Mouse (Mus musculus) hindbrain, embryonic 15.5 days (tissue): ENCODE results near the gene Olfr1373. TPM values are rescaled to one million over a fixed set of nuclear protein-coding genes. Genes with fewer than 3 reads are reported as not detected.
"Not testable (repeated sequence)": the region's sequence is repeated elsewhere in the genome, so short reads cannot be mapped to it uniquely, and the experiment has no call there.

Experiments
- ATAC-seq: fragments of 200-750 bp; cut with Nextera tagmentation; 2 replicates; pipeline ENCODE4 v1.8.0; 2017; ENCODE audit warnings: low read depth, moderate number of reproducible peaks, moderate TSS enrichment; ENCODE audit not compliant: low FRiP score
- H3K27ac ChIP-seq: fragments of 300-500 bp; sonication (generic); replicated peaks from 2 replicates; pipeline ENCODE4 v1.5.1; 2015; ENCODE audit warnings: mild to moderate bottlenecking, inconsistent platforms
- H3K27me3 ChIP-seq: fragments of 300-500 bp; sonication (generic); 2 replicates; pipeline ENCODE4 v1.6.1; 2015; ENCODE audit warnings: control low read depth, inconsistent platforms
- H3K36me3 ChIP-seq: fragments of 300-500 bp; sonication (generic); 2 replicates; pipeline ENCODE4 v1.6.1; 2015; ENCODE audit warnings: control low read depth, inconsistent platforms
- H3K4me1 ChIP-seq: fragments of 300-500 bp; sonication (generic); replicated peaks from 2 replicates; pipeline ENCODE4 v1.6.1; 2015; ENCODE audit warnings: control low read depth, inconsistent platforms
- H3K4me2 ChIP-seq: fragments of 300-500 bp; sonication (generic); 2 replicates; pipeline ENCODE4 v1.6.1; 2015; ENCODE audit warnings: moderate library complexity, mild to moderate bottlenecking, inconsistent platforms
- H3K4me3 ChIP-seq: fragments of 300-500 bp; sonication (generic); 2 replicates; pipeline ENCODE4 v1.5.1; 2015; ENCODE audit warnings: mild to moderate bottlenecking, inconsistent platforms
- H3K9ac ChIP-seq: fragments of 300-500 bp; sonication (generic); 2 replicates; pipeline ENCODE4 v1.6.1; 2015; ENCODE audit warnings: inconsistent platforms
- H3K9me3 ChIP-seq: fragments of 300-500 bp; sonication (generic); 2 replicates; pipeline ENCODE4 v1.6.1; 2016; ENCODE audit warnings: control low read depth, inconsistent platforms
- WGBS: fragments of 180-500 bp; shearing (Covaris S2); methylation state at CpG from one replicate; pipeline ENCODE4 v1.1.7; 2015; 5-methylcytosine and 5-hydroxymethylcytosine counted together
- polyA plus RNA-seq: library from polyadenylated mRNA; unstranded; fragments of >200 nt; fragmentation: Nextera tagmentation; extraction: Ambion mirVana; gene quantifications from 2 replicates; pipeline ENCODE4 v1.2.1, GENCODE M21; 2015

Gene Olfr1373
- polyA plus RNA-seq, 1 experiment from 2014 or later: not detected

DNA sequence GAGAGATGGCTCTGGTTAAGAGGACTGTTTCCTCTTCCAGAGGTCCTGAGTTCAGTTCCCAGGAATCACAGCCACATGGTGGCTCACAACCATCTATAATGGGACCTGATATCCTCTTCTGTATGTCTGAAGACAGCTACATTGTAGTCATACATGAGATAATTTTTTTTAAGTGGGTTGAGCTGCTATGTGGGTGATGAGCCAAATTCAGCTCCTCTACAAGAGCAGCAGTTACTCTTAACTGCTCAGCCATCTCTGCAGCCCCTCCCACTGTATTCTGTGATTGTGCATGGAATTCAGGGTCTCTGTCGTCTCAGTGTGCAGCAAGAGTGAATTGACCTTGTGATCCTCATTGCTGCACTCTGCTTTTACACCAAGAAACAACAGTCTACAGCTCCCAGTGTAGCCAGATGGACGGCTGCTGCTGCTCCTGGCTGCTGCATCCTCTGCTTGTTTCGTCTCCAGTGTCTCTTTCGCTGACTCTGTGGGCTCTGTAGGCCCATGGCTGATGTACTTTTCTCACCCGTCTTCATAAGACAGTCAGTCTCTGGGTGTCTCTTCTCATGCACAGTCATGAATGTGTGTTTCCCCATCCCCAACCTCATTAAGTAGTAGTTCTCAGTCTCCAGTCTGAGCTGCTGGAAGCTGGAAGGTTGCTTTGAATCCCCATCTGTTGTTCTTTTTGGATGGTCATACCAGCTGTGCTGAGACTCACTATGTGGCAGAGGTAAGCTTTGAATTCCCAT is 16.8 kb downstream of the Olfr1373 start:
- Histone ChIP-seq H3K4me1 (0 out of 2 replicates have a peak, but pooled peaks cover 5% of the 10 kb centered on the region), H3K36me3 (peaks cover 25% of the 10 kb centered on the region), H3K4me2 (no peak overlapping the region), H3K27ac (peak overlapping the region; percentile 30; the same call in 1 of the 2 replicates), H3K27me3 (no peaks in the 10 kb centered on the region), H3K9ac (no peak overlapping the region), H3K9me3 (no peaks in the 10 kb centered on the region), H3K4me3 (no peak overlapping the region)
- 57% methylated on average over 5 of the region's 5 CpGs for WGBS
- 0 out of 2 replicates have a peak, but pooled peaks have one; percentile 19 for ATAC-seq

DNA sequence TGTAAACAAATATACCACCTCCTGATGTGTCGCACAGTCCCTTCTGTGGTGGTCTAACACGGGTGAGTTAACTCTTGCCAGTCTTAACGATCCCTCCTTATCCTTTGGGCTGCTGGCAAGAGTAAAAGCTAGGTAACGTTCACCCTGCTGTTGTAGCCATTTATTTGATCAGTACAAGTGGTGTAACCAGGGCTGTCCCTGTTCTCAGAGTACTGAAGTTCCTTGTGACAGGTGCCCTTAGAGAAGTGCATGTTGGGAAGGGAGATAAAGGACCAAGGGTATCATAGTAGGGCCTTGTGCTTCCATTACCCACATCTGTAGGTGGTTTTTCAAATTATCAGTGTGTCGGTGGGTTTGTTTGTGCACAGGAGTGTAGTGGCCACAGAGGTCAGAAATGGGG is 17.6 kb downstream of the Olfr1373 start:
- H3K4me3 ChIP-seq: no peak overlapping the region
- H3K27me3 ChIP-seq: no peaks in the 10 kb centered on the region
- no peak overlapping the region for H3K4me2 ChIP-seq
- 81% methylated on average over 5 of the region's 5 CpGs for WGBS
- peaks cover 30% of the 10 kb centered on the region for H3K36me3 ChIP-seq
- H3K27ac ChIP-seq: no peak overlapping the region
- ATAC-seq: no peak
- no peaks in the 10 kb centered on the region for H3K9me3 ChIP-seq
- no peak overlapping the region for H3K9ac ChIP-seq
- 0 out of 2 replicates have a peak, but pooled peaks cover 5% of the 10 kb centered on the region for H3K4me1 ChIP-seq

DNA sequence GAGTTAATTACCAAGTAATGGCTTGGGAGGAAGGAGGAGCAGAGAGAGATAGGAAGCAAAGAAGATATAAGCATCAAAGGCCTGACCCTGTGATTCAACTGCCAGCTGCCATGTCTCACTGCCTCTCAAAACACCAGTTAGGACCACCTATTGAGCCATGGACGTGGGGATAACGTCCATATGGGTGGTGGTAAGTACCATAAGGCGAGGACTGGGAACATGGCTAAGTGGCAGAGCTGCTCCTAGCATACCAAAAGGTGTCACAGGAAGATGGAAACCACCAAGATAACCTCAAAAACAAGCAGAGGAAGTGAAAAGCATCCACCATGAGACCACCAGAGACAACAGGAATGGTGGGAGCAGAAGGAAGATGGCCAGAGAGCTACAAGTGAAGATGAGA is 18.2 kb downstream of the Olfr1373 start:
- WGBS: 66% methylated on average over 3 of the region's 3 CpGs
- ATAC-seq: no peak

DNA sequence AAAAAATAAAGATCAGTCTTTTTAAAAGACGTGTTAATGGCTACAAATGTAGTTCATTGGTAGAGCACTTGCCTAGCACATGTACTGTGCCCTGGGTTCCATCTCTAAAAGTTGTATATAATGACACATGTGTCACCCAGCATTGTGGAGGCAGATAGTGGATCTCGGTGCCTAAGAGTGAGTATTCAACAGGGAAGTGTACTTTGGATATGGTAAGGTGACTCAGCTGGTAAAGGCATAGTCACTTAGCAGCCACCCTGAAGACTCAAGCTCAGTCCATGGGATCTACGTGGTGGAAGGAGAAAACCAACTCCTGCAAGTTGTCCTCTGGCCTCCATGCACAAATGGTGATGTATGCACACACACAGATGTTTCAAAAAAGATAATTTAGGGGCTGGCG is 20.9 kb downstream of the Olfr1373 start:
- H3K27ac ChIP-seq: no peak overlapping the region
- no peak for ATAC-seq
- no peaks in the 10 kb centered on the region for H3K27me3 ChIP-seq
- H3K4me1 ChIP-seq: 0 out of 2 replicates have a peak, but pooled peaks cover 5% of the 10 kb centered on the region
- peaks cover 61% of the 10 kb centered on the region for H3K36me3 ChIP-seq
- H3K9me3 ChIP-seq: no peaks in the 10 kb centered on the region
- no peak overlapping the region for H3K9ac ChIP-seq
- H3K4me3 ChIP-seq: no peak overlapping the region
- WGBS: 95% methylated on average over 4 of the region's 4 CpGs
- H3K4me2 ChIP-seq: no peak overlapping the region

More for the DNA sequence above, 18.2 kb downstream of the Olfr1373 start:
- H3K27ac ChIP-seq: no peak overlapping the region
- H3K4me1 ChIP-seq: 0 out of 2 replicates have a peak, but pooled peaks cover 5% of the 10 kb centered on the region
- no peak overlapping the region for H3K4me2 ChIP-seq
- no peak overlapping the region for H3K9ac ChIP-seq
- peaks cover 36% of the 10 kb centered on the region for H3K36me3 ChIP-seq
- no peaks in the 10 kb centered on the region for H3K27me3 ChIP-seq
- no peak overlapping the region for H3K4me3 ChIP-seq
- no peaks in the 10 kb centered on the region for H3K9me3 ChIP-seq

DNA sequence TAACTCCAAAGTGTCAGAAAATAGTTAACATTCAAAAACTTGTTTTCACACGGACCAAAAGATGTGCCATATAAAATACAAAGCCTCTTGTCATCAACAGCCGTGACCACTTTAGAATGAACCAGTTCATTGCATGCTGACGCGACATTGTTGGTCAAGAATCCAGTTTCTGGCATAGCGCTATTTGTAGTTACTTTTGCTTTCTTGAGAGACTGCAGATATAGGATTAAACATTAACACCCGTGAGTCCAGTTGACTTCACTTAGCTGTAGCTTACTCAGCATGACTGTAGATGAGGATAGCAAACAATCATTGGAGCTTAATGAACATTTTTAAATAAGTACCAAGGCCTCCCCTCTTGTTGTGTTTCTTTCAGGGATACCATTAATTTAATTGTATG is 23.3 kb downstream of the Olfr1373 start:
- no peak for ATAC-seq
- 94% methylated on average over 6 of the region's 6 CpGs for WGBS
- Histone ChIP-seq H3K9me3 (no peaks in the 10 kb centered on the region), H3K27me3 (no peaks in the 10 kb centered on the region), H3K36me3 (peaks cover 75% of the 10 kb centered on the region), H3K4me3 (no peak overlapping the region), H3K4me2 (no peak overlapping the region), H3K27ac (no peak overlapping the region), H3K4me1 (no peaks in the 10 kb centered on the region), H3K9ac (no peak overlapping the region)

DNA sequence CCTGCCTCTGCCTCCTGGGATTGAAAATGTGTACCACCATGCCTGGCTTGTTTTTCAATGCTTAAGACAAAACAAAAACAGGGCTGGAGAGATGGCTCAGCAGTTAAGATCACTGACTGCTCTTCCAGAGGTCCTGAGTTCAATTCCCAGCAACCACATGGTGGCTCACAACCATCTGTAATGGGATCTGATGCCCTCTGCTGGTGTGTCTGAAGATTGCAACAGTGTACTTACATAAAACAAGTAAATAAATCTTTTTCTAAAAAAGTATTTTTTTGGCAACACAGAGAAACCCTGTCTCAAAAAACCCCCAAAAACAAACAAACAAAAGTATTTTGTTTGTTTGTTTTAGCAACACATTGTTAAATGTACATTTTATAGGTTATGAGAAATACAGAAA is 24.9 kb downstream of the Olfr1373 start:
- not testable (repeated sequence) for H3K27ac ChIP-seq, H3K4me2 ChIP-seq, ATAC-seq, H3K4me1 ChIP-seq, H3K9me3 ChIP-seq, H3K9ac ChIP-seq, H3K4me3 ChIP-seq, H3K27me3 ChIP-seq
- H3K36me3 ChIP-seq: peaks cover 76% of the 10 kb centered on the region

DNA sequence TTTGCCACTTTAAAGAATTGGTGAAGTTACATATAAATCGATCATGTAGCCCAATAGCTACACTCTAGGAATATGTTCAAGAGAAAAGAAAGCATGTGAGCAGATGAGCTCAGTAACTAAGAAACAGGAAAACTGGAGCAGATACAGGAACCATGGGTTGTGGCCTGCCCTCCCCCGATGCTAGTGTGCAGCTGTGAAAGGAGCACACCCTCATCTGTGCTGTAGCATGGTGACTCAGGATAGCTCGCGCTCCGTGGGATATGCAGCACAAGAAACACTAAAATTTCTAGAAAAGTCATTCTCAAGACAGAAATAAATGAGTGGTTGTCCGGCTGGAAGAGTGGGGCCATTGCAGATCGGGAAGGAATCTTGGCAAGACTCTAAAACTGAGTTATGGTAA is 28.2 kb downstream of the Olfr1373 start:
- peaks cover 65% of the 10 kb centered on the region for H3K36me3 ChIP-seq
- no peak overlapping the region for H3K9ac ChIP-seq
- no peak for ATAC-seq
- no peak overlapping the region for H3K4me2 ChIP-seq
- no peak overlapping the region for H3K27ac ChIP-seq
- H3K9me3 ChIP-seq: no peaks in the 10 kb centered on the region
- WGBS: 98% methylated on average over 7 of the region's 7 CpGs
- no peaks in the 10 kb centered on the region for H3K27me3 ChIP-seq
- H3K4me3 ChIP-seq: no peak overlapping the region
- H3K4me1 ChIP-seq: no peaks in the 10 kb centered on the region

DNA sequence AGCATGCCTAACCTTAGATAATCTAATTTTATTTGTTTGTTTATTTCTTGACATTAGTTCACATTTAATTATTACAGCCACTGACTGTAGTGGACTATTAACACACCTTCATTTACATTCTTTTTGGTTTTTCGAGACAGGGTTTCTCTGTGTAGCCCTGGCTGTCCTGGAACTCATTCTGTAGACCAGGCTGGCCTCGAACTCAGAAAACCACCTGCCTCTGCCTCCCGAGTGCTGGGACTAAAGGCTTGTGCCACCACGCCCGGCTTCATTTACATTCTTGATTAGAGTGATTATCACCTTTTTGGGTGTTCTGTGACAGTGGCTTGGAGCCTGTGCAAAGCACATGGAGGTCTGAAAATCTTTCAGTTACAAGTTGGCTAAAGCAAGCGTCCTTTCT is 29.2 kb downstream of the Olfr1373 start:
- H3K9me3 ChIP-seq, H3K27me3 ChIP-seq, H3K4me2 ChIP-seq, ATAC-seq, H3K4me3 ChIP-seq, H3K4me1 ChIP-seq, H3K9ac ChIP-seq, H3K27ac ChIP-seq: not testable (repeated sequence)
- H3K36me3 ChIP-seq: peaks cover 54% of the 10 kb centered on the region
- 95% methylated on average over 6 of the region's 6 CpGs for WGBS

DNA sequence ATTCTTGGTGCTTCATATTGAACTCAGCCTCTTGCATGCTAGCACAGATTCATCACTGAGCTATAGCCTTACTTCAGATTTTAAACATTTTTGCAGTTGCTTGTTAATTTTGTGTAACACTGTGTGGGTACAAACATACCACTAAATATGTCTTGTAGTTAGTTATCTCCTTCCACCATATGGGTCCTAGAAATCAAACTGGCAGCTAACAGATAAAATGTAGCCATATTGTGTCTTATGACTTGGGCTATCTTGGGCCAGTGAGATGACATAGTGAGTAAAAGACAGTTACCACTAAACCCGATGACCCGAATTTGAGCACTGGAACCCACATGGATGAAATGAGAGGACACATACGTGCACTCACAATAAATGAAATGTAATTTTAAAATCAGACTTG is 29.8 kb downstream of the Olfr1373 start:
- Histone ChIP-seq H3K36me3 (peaks cover 50% of the 10 kb centered on the region), H3K9me3 (no peaks in the 10 kb centered on the region), H3K4me1 (0 out of 2 replicates have a peak, but pooled peaks cover 3% of the 10 kb centered on the region), H3K27me3 (no peaks in the 10 kb centered on the region), H3K9ac (no peak overlapping the region), H3K4me3 (no peak overlapping the region), H3K27ac (no peak overlapping the region), H3K4me2 (no peak overlapping the region)
- 97% methylated on average over 3 of the region's 3 CpGs for WGBS
- no peak for ATAC-seq

DNA sequence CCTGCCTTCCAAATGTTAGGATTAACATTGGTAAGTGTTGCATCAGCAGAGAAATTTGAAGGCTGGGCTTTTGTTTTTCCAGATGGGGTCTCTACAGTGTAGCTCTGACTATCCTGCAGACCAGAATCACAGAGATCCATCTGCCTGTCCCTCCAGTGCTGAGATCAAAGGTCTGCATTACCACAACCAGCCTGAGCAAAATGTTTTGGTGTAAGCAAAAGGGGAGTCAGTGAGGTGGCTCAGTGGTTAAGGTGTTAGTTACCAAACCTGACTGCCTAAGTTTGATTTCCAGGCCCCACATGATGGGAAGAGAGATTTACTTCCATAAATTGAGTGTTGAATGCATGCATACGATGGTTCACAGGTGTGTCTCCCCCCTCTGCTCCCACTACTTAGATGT is 35.9 kb downstream of the Olfr1373 start:
- ATAC-seq: no peak
- Histone ChIP-seq H3K9me3 (no peaks in the 10 kb centered on the region), H3K27me3 (no peaks in the 10 kb centered on the region), H3K36me3 (peaks cover 7% of the 10 kb centered on the region; the same call in 1 of the 2 replicates), H3K4me1 (peaks cover 16% of the 10 kb centered on the region), H3K27ac (no peak overlapping the region), H3K4me3 (no peak overlapping the region), H3K4me2 (no peak overlapping the region), H3K9ac (no peak overlapping the region)
- WGBS: 85% methylated on average over 1 of the region's 1 CpGs

DNA sequence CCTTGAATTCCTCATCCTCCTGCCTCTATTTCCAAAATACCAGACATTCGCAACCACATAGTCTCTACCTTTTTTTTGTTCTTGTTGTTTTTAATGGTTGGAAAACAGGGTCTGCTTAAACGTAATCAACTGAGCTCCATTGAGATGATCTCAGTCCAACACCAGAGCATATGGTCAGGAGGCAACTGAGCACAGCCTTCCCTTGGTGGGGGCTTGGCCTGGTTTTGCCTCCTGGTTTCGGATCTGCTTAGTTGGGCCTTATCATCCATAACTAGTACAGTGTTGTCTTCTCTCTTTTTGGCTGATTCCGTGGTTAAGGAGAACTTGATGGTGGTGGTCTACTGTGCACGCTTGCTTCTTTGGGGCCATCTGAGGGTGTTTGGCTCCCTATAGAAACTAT is 36.5 kb downstream of the Olfr1373 start:
- Histone ChIP-seq H3K4me3 (no peak overlapping the region), H3K4me1 (peaks cover 20% of the 10 kb centered on the region), H3K27ac (no peak overlapping the region), H3K36me3 (0 out of 2 replicates have a peak, but pooled peaks cover 5% of the 10 kb centered on the region), H3K27me3 (no peaks in the 10 kb centered on the region), H3K9ac (no peak overlapping the region), H3K4me2 (no peak overlapping the region), H3K9me3 (no peaks in the 10 kb centered on the region)
- 92% methylated on average over 5 of the region's 5 CpGs for WGBS
- ATAC-seq: no peak

DNA sequence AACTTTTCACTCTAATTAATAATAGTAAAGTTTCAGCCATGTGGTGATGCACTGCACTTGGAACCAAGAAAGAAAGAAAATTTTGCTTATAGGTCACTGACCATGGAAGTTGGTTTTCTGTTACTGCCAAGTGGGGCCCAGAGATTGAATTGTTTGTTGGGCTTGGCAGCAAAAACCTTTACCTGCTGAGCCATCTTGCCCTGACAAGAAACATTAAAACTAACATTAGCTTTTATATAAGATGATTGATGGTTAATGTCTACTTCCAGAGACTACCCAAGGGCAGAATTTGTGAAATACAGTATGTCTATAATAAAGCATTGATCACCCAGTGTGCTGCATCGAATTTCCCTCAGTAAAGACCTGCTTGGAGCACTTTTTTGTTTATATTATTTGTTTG is 38.9 kb downstream of the Olfr1373 start:
- no peak overlapping the region for H3K27ac ChIP-seq
- peaks cover 35% of the 10 kb centered on the region for H3K4me1 ChIP-seq
- H3K9ac ChIP-seq: no peak overlapping the region
- H3K36me3 ChIP-seq: no peaks in the 10 kb centered on the region
- H3K27me3 ChIP-seq: no peaks in the 10 kb centered on the region
- no peak overlapping the region for H3K4me3 ChIP-seq
- H3K4me2 ChIP-seq: no peak overlapping the region
- no peak for ATAC-seq
- H3K9me3 ChIP-seq: no peaks in the 10 kb centered on the region
- 89% methylated on average over 1 of the region's 1 CpGs for WGBS

DNA sequence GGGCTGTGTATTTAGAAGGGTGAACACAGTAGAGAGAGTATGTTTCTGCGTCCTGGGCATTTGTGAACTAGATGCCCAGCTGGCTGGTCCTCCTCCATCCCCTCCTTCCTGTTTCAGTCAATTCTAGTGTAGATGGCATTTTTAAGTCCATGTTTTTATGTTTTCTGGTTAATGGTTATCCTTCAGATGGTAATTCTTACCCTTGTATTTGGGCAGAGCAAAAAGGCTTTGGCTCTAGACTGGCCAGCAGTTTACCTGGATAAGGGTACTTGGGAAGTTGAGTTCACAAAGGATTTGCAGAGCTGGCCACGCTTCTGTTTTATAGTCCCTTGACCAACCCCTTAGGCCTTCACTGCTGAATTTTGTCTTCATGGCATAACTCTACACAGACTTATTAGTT is 39.3 kb downstream of the Olfr1373 start:
- Histone ChIP-seq H3K9me3 (no peaks in the 10 kb centered on the region), H3K27ac (no peak overlapping the region), H3K4me3 (no peak overlapping the region), H3K27me3 (no peaks in the 10 kb centered on the region), H3K4me1 (peaks cover 38% of the 10 kb centered on the region), H3K36me3 (no peaks in the 10 kb centered on the region), H3K4me2 (no peak overlapping the region), H3K9ac (no peak overlapping the region)
- 94% methylated on average over 2 of the region's 2 CpGs for WGBS
- no peak for ATAC-seq
